Mouse (Mus musculus) heart, embryonic 12.5 days (tissue): ENCODE data around the gene Olfr1099. TPM values are rescaled to one million over a fixed set of nuclear protein-coding genes. Genes with fewer than 3 reads are reported as not detected.

Experiments used
- ATAC-seq: fragments of 200-750 bp; cut with Nextera tagmentation; 2 replicates; pipeline ENCODE4 v1.8.0; 2017; ENCODE audit warnings: moderate TSS enrichment, moderate library complexity; ENCODE audit not compliant: insufficient number of reproducible peaks, low FRiP score
- H3K27ac ChIP-seq: fragments of 300-500 bp; sonication (generic); 2 replicates; pipeline ENCODE4 v1.5.1; 2016; ENCODE audit warnings: mild to moderate bottlenecking, moderate library complexity; ENCODE audit not compliant: poor library complexity, severe bottlenecking
- H3K27me3 ChIP-seq: fragments of 300-500 bp; sonication (generic); replicated peaks from 2 replicates; pipeline ENCODE4 v1.6.1; 2016; ENCODE audit warnings: mild to moderate bottlenecking, moderate library complexity
- H3K36me3 ChIP-seq: fragments of 300-500 bp; sonication (generic); 2 replicates; pipeline ENCODE4 v1.6.1; 2016; ENCODE audit warnings: mild to moderate bottlenecking, moderate library complexity
- H3K4me1 ChIP-seq: fragments of 300-500 bp; sonication (generic); replicated peaks from 2 replicates; pipeline ENCODE4 v1.6.1; 2016; ENCODE audit warnings: mild to moderate bottlenecking
- H3K4me2 ChIP-seq: fragments of 300-500 bp; sonication (generic); 2 replicates; pipeline ENCODE4 v1.6.1; 2016; ENCODE audit warnings: mild to moderate bottlenecking, moderate library complexity
- H3K4me3 ChIP-seq: fragments of 300-500 bp; sonication (generic); 2 replicates; pipeline ENCODE4 v1.5.1; 2016; ENCODE audit warnings: mild to moderate bottlenecking
- H3K9ac ChIP-seq: fragments of 300-500 bp; sonication (generic); 2 replicates; pipeline ENCODE4 v1.6.1; 2016; ENCODE audit warnings: mild to moderate bottlenecking, moderate library complexity
- H3K9me3 ChIP-seq: fragments of 300-500 bp; sonication (generic); replicated peaks from 2 replicates; pipeline ENCODE4 v1.6.1; 2016; ENCODE audit warnings: mild to moderate bottlenecking, moderate library complexity
- WGBS: fragments of 180-500 bp; shearing (Covaris S2); methylation state at CpG from one replicate; pipeline ENCODE4 v1.1.7; 2016; 5-methylcytosine and 5-hydroxymethylcytosine counted together
- polyA plus RNA-seq: library from polyadenylated mRNA; unstranded; fragments of >200 nt; fragmentation: Nextera tagmentation; extraction: Ambion mirVana; gene quantifications from 2 replicates; pipeline ENCODE4 v1.2.1, GENCODE M21; 2016

The Olfr1099 gene
- not detected in 2 replicates for polyA plus RNA-seq

DNA sequence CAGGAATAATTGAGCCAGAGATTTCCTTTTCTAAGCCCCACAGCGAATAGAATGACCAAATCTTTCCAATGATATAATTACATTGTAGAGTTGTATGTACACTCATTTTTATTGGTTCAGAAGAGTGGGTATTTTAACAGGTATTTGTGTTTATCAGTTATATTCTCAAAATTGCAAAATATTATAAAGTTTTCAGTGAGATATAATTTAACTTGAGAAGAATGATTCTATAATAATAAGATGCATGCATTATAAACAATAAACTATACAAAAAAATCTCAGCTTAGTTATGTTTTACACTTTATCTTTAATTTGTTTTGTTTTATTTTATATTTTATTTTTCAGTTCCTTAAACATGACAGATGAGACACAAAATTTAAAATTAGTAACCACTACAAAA is at the start of gene Olfr1099:
Gene Olfr1099, minus strand, starts transcription at position 101 of the 400 bp plus-strand sequence.
- H3K4me3 ChIP-seq: no peak within 1 kb of the TSS
- no peaks in the 10 kb centered on the region for H3K27me3 ChIP-seq
- H3K4me1 ChIP-seq: no peaks in the 10 kb centered on the region
- H3K27ac ChIP-seq: no peak within 1 kb of the TSS
- whole genome bisulfite sequencing: 75% methylated on average over 1 of the region's 1 CpGs
- no peaks in the 10 kb centered on the region for H3K36me3 ChIP-seq
- no peak within 1 kb of the TSS for H3K9ac ChIP-seq
- H3K4me2 ChIP-seq: no peak within 1 kb of the TSS
- ATAC-seq: no peak
- no peaks in the 10 kb centered on the region for H3K9me3 ChIP-seq

DNA sequence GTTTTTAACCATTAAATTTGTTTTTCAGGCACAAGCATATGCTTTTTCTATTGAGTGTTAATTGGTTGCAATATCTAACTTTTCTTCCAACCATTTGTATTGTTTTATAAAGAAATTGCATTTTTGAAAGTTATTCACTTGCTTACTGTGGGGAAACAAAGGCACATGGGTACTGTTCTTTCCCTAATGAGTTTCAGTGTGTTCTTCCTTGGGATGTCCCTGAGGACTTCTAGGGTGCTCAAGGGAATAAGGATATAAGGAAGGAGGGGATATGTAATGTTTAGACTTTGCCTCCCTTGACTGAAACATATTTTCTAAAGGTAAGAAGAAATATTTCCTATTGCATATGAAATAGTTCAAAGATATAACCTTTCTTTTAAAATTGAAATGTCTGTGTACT is 37.6 kb upstream of the Olfr1099 start, which contains the start of gene Olfr1102:
Gene Olfr1102, plus strand, starts transcription at position 301 of the 400 bp plus-strand sequence.
- no peak for ATAC-seq
- H3K27me3 ChIP-seq: no peaks in the 10 kb centered on the region

GRCm38 (mm10) chr2:86991121-86991520 is 30.6 kb upstream of the Olfr1099 start, which contains the start of gene Olfr1101:
Olfr1101 (minus strand) TSS chr2:86991221.
- Histone ChIP-seq H3K9me3 (no peaks in the 10 kb centered on the region; the same call in 1 of the 2 replicates), H3K27me3 (no peaks in the 10 kb centered on the region), H3K4me3 (no peak within 1 kb of the TSS), H3K27ac (no peak within 1 kb of the TSS), H3K4me1 (no peaks in the 10 kb centered on the region), H3K36me3 (no peaks in the 10 kb centered on the region), H3K4me2 (no peak within 1 kb of the TSS), H3K9ac (no peak within 1 kb of the TSS)
- WGBS: 75% methylated on average over 3 of the region's 3 CpGs
- ATAC-seq: no peak

More for the DNA sequence above, 37.6 kb upstream of the Olfr1099 start, which contains the start of gene Olfr1102:
- Histone ChIP-seq H3K4me3 (no peak within 1 kb of the TSS), H3K36me3 (no peaks in the 10 kb centered on the region), H3K9ac (no peak within 1 kb of the TSS), H3K4me1 (no peaks in the 10 kb centered on the region), H3K27ac (no peak within 1 kb of the TSS), H3K9me3 (no peaks in the 10 kb centered on the region; the same call in 1 of the 2 replicates), H3K4me2 (no peak within 1 kb of the TSS)

GRCm38 (mm10) chr2:86979854-86980253 is 19.4 kb upstream of the Olfr1099 start, which contains the start of gene Olfr1100:
Olfr1100 (minus strand) TSS chr2:86979954.
- Histone ChIP-seq H3K36me3 (no peaks in the 10 kb centered on the region), H3K4me2 (no peak within 1 kb of the TSS), H3K4me1 (no peaks in the 10 kb centered on the region), H3K9me3 (no peaks in the 10 kb centered on the region), H3K27me3 (no peaks in the 10 kb centered on the region), H3K9ac (no peak within 1 kb of the TSS), H3K27ac (no peak within 1 kb of the TSS), H3K4me3 (no peak within 1 kb of the TSS)
- 58% methylated on average over 3 of the region's 3 CpGs for WGBS
- no peak for ATAC-seq

GRCm38 (mm10) chr2:86926557-86926956 is 33.9 kb downstream of the Olfr1099 start:
- no peak overlapping the region for H3K27ac ChIP-seq
- ATAC-seq: no peak
- no peak overlapping the region for H3K4me3 ChIP-seq

GRCm38 (mm10) chr2:86924445-86924844 is 36.0 kb downstream of the Olfr1099 start, which contains the start of gene Olfr1098:
Olfr1098 (minus strand) TSS chr2:86924545.
- 79% methylated on average over 1 of the region's 1 CpGs for WGBS
- no peak within 1 kb of the TSS for H3K4me2 ChIP-seq
- H3K4me3 ChIP-seq: no peak within 1 kb of the TSS
- no peaks in the 10 kb centered on the region for H3K4me1 ChIP-seq
- H3K27ac ChIP-seq: no peak within 1 kb of the TSS
- no peaks in the 10 kb centered on the region for H3K9me3 ChIP-seq
- H3K36me3 ChIP-seq: no peaks in the 10 kb centered on the region
- H3K27me3 ChIP-seq: no peaks in the 10 kb centered on the region
- H3K9ac ChIP-seq: no peak within 1 kb of the TSS
- no peak for ATAC-seq

More at GRCm38 (mm10) chr2:86926557-86926956, 33.9 kb downstream of the Olfr1099 start:
- Histone ChIP-seq H3K9ac (no peak overlapping the region), H3K9me3 (no peaks in the 10 kb centered on the region), H3K4me2 (no peak overlapping the region), H3K36me3 (no peaks in the 10 kb centered on the region), H3K27me3 (no peaks in the 10 kb centered on the region), H3K4me1 (no peaks in the 10 kb centered on the region)

- no peak for ATAC-seq
These were observed 54.8 kb downstream of the Olfr1099 start for GRCm38 (mm10) chr2:86905647-86906046.

More at GRCm38 (mm10) chr2:86905647-86906046, 54.8 kb downstream of the Olfr1099 start:
- no peaks in the 10 kb centered on the region for H3K36me3 ChIP-seq
- no peaks in the 10 kb centered on the region for H3K4me1 ChIP-seq
- H3K4me3 ChIP-seq: no peak overlapping the region
- H3K9me3 ChIP-seq: no peaks in the 10 kb centered on the region
- no peak overlapping the region for H3K4me2 ChIP-seq
- WGBS: 78% methylated on average over 2 of the region's 2 CpGs
- H3K9ac ChIP-seq: no peak overlapping the region
- no peaks in the 10 kb centered on the region for H3K27me3 ChIP-seq
- H3K27ac ChIP-seq: no peak overlapping the region

Other genes starting within 250 kb of the Olfr1099 start
- not detected in 2 replicates for gene Olfr1089, start 227.0 kb downstream of the Olfr1099 start, polyA plus RNA-seq
- gene Olfr1090, start 201.7 kb downstream of the Olfr1099 start, polyA plus RNA-seq: not detected in 2 replicates
- gene Olfr1093, start 178.2 kb downstream of the Olfr1099 start, polyA plus RNA-seq: not detected in 2 replicates
- not detected in 2 replicates for gene Olfr141, start 150.7 kb downstream of the Olfr1099 start, polyA plus RNA-seq
- gene Olfr1094, start 136.0 kb downstream of the Olfr1099 start, polyA plus RNA-seq: not detected in 2 replicates
- not detected in 2 replicates for gene Olfr1095, start 109.0 kb downstream of the Olfr1099 start, polyA plus RNA-seq
- not detected in 2 replicates for gene Gm13723, start 85.9 kb downstream of the Olfr1099 start, polyA plus RNA-seq
- not detected in 2 replicates for gene Olfr1097, start 68.5 kb downstream of the Olfr1099 start, polyA plus RNA-seq
- not detected in 2 replicates for gene Olfr1098, start 36.1 kb downstream of the Olfr1099 start, polyA plus RNA-seq
- not detected in 2 replicates for gene Olfr1100, start 19.3 kb upstream of the Olfr1099 start, polyA plus RNA-seq
- gene Olfr1101, start 30.5 kb upstream of the Olfr1099 start, polyA plus RNA-seq: not detected in 2 replicates
- gene Olfr1102, start 37.7 kb upstream of the Olfr1099 start, polyA plus RNA-seq: not detected in 2 replicates
- gene Olfr1104, start 66.4 kb upstream of the Olfr1099 start, polyA plus RNA-seq: not detected in 2 replicates
- gene Olfr1105, start 75.8 kb upstream of the Olfr1099 start, polyA plus RNA-seq: not detected in 2 replicates
- not detected in 2 replicates for gene Olfr1106, start 91.6 kb upstream of the Olfr1099 start, polyA plus RNA-seq
- not detected in 2 replicates for gene Olfr1107, start 115.1 kb upstream of the Olfr1099 start, polyA plus RNA-seq
- gene Olfr1109, start 135.3 kb upstream of the Olfr1099 start, polyA plus RNA-seq: not detected in 2 replicates
- not detected in 2 replicates for gene Olfr259, start 153.9 kb upstream of the Olfr1099 start, polyA plus RNA-seq
- gene Olfr1110, start 179.6 kb upstream of the Olfr1099 start, polyA plus RNA-seq: not detected in 2 replicates
- not detected in 2 replicates for gene Olfr1111, start 191.9 kb upstream of the Olfr1099 start, polyA plus RNA-seq
- not detected in 2 replicates for gene Olfr1112, start 227.1 kb upstream of the Olfr1099 start, polyA plus RNA-seq
- gene Olfr1113, start 248.3 kb upstream of the Olfr1099 start, polyA plus RNA-seq: not detected in 2 replicates